Mouse (Mus musculus): ENCODE results near the gene Plcb2. TPM values are rescaled to one million over a fixed set of nuclear protein-coding genes. Genes with fewer than 3 reads are reported as not detected.
A peak's percentile ranks its signal among the peaks of the same experiment; 100 is the strongest.

Plcb2 gene
- total and polyA plus RNA-seq, 2 experiments from 2014 or later, result 0.63 to 2.4 TPM

- Histone ChIP-seq H3K27ac (ENCODE audit: low read depth, low read length) (no peak overlapping the region), H3K9ac (replicated peaks; ENCODE audit: low read length, poor library complexity, severe bottlenecking) (no peak overlapping the region), H3K4me2 (ENCODE audit: low read depth, low read length, poor library complexity, severe bottlenecking) (peak overlapping the region; percentile 52), H3K4me3 (ENCODE audit: low read depth, low read length) (peak overlapping the region; percentile 31; the same call in 1 of the 2 replicates), H3K36me3 (ENCODE audit: insufficient read depth, low read length) (no peaks in the 10 kb centered on the region), H3K27me3 (ENCODE audit: insufficient read depth, low read length) (no peaks in the 10 kb centered on the region), H3K4me1 (ENCODE audit: insufficient read depth, low read length) (peaks cover 5% of the 10 kb centered on the region), H3K9me3 (ENCODE audit: low read length) (no peaks in the 10 kb centered on the region)
- DNase-seq (ENCODE audit: low spot score), result no peak
- 85% methylated on average over 12 of the region's 12 CpGs for WGBS
- ATAC-seq (ENCODE audit: low FRiP score), result no peak
- TF ChIP-seq CTCF (IDR thresholded peaks at IDR 0.05), result no peak
Observed at GRCm38 (mm10) chr2:118659493-118659892, 68.7 kb downstream of the Plcb2 start.

- no peak overlapping the region for H3K9ac ChIP-seq (replicated peaks; ENCODE audit: low read length, poor library complexity, severe bottlenecking)
- TF ChIP-seq CTCF (IDR thresholded peaks at IDR 0.05), result no peak
- no peak overlapping the region for H3K4me3 ChIP-seq (ENCODE audit: low read depth, low read length)
- no peak overlapping the region for H3K27ac ChIP-seq (ENCODE audit: low read depth, low read length)
- no peak for DNase-seq (ENCODE audit: low spot score)
- ATAC-seq (ENCODE audit: low FRiP score), result no peak
- H3K9me3 ChIP-seq (ENCODE audit: low read length), result no peaks in the 10 kb centered on the region
- H3K4me2 ChIP-seq (ENCODE audit: low read depth, low read length, poor library complexity, severe bottlenecking), result no peak overlapping the region
- H3K36me3 ChIP-seq (ENCODE audit: insufficient read depth, low read length), result no peaks in the 10 kb centered on the region
- no peaks in the 10 kb centered on the region for H3K27me3 ChIP-seq (ENCODE audit: insufficient read depth, low read length)
- WGBS, result 72% methylated on average over 1 of the region's 1 CpGs
- H3K4me1 ChIP-seq (ENCODE audit: insufficient read depth, low read length), result peaks cover 1% of the 10 kb centered on the region; the same call in 1 of the 2 replicates
Observed at GRCm38 (mm10) chr2:118659077-118659476, 69.2 kb downstream of the Plcb2 start.

GRCm38 (mm10) chr2:118658457-118658856 lies 69.8 kb downstream of the Plcb2 start:
- H3K36me3 ChIP-seq (ENCODE audit: insufficient read depth, low read length), result no peaks in the 10 kb centered on the region
- 65% methylated on average over 4 of the region's 4 CpGs for WGBS
- no peak overlapping the region for H3K4me2 ChIP-seq (ENCODE audit: low read depth, low read length, poor library complexity, severe bottlenecking)
- no peak overlapping the region for H3K9ac ChIP-seq (replicated peaks; ENCODE audit: low read length, poor library complexity, severe bottlenecking)
- no peak for ATAC-seq (ENCODE audit: low FRiP score)
- no peak overlapping the region for H3K4me3 ChIP-seq (ENCODE audit: low read depth, low read length)
- no peak overlapping the region for H3K27ac ChIP-seq (ENCODE audit: low read depth, low read length)
- no peak for TF ChIP-seq CTCF (IDR thresholded peaks at IDR 0.05)
- no peaks in the 10 kb centered on the region for H3K9me3 ChIP-seq (ENCODE audit: low read length)
- no peaks in the 10 kb centered on the region for H3K27me3 ChIP-seq (ENCODE audit: insufficient read depth, low read length)
- no peak for DNase-seq (ENCODE audit: low spot score)
- no peaks in the 10 kb centered on the region; the same call in 1 of the 2 replicates for H3K4me1 ChIP-seq (ENCODE audit: insufficient read depth, low read length)

Other genes starting within 250 kb of the Plcb2 start
- 161 and 181 TPM in 2 replicates for gene Srp14, start 248.7 kb downstream of the Plcb2 start, total RNA-seq (2014; rRNA removed)
- 331 and 352 TPM in 2 replicates for gene Srp14, start 248.7 kb downstream of the Plcb2 start, polyA plus RNA-seq (2015; fragmentation: Nextera tagmentation; extraction: Ambion mirVana)
- gene Bmf, start 178.8 kb downstream of the Plcb2 start, total RNA-seq (2014; rRNA removed), result 6.8 and 9.8 TPM in 2 replicates
- gene Bmf, start 178.8 kb downstream of the Plcb2 start, polyA plus RNA-seq (2015; fragmentation: Nextera tagmentation; extraction: Ambion mirVana), result 0.99 and 1.1 TPM in 2 replicates
- gene Bub1b, start 130.2 kb downstream of the Plcb2 start, total RNA-seq (2014; rRNA removed), result 7.4 and 8.9 TPM in 2 replicates
- gene Bub1b, start 130.2 kb downstream of the Plcb2 start, polyA plus RNA-seq (2015; fragmentation: Nextera tagmentation; extraction: Ambion mirVana), result 3.0 and 4.2 TPM in 2 replicates
- gene Pak6, start 65.1 kb downstream of the Plcb2 start, total RNA-seq (2014; rRNA removed), result 107 and 120 TPM in 2 replicates
- gene Pak6, start 65.1 kb downstream of the Plcb2 start, polyA plus RNA-seq (2015; fragmentation: Nextera tagmentation; extraction: Ambion mirVana), result 65.5 and 66.1 TPM in 2 replicates
- 0.22 TPM in 1 of 2 replicates, not detected in the other for gene Ankrd63, start 24.5 kb downstream of the Plcb2 start, total RNA-seq (2014; rRNA removed)
- gene Ankrd63, start 24.5 kb downstream of the Plcb2 start, polyA plus RNA-seq (2015; fragmentation: Nextera tagmentation; extraction: Ambion mirVana), result 0.04 TPM in 1 of 2 replicates, not detected in the other
- 13.5 and 17.4 TPM in 2 replicates for gene Inafm2, start 17.3 kb upstream of the Plcb2 start, total RNA-seq (2014; rRNA removed)
- 12.6 and 13.3 TPM in 2 replicates for gene Inafm2, start 17.3 kb upstream of the Plcb2 start, polyA plus RNA-seq (2015; fragmentation: Nextera tagmentation; extraction: Ambion mirVana)
- gene Ccdc9b, start 34.2 kb upstream of the Plcb2 start, total RNA-seq (2014; rRNA removed), result 1.5 and 3.4 TPM in 2 replicates
- 0.74 and 0.79 TPM in 2 replicates for gene Ccdc9b, start 34.2 kb upstream of the Plcb2 start, polyA plus RNA-seq (2015; fragmentation: Nextera tagmentation; extraction: Ambion mirVana)
- gene Phgr1, start 44.3 kb upstream of the Plcb2 start, total RNA-seq (2014; rRNA removed), result not detected in 2 replicates
- not detected in 2 replicates for gene Phgr1, start 44.3 kb upstream of the Plcb2 start, polyA plus RNA-seq (2015; fragmentation: Nextera tagmentation; extraction: Ambion mirVana)
- gene Disp2, start 51.3 kb upstream of the Plcb2 start, total RNA-seq (2014; rRNA removed), result 180 and 201 TPM in 2 replicates
- gene Disp2, start 51.3 kb upstream of the Plcb2 start, polyA plus RNA-seq (2015; fragmentation: Nextera tagmentation; extraction: Ambion mirVana), result 68.7 and 72.6 TPM in 2 replicates
- 3.1 and 4.5 TPM in 2 replicates for gene Knstrn, start 85.6 kb upstream of the Plcb2 start, total RNA-seq (2014; rRNA removed)
- gene Knstrn, start 85.6 kb upstream of the Plcb2 start, polyA plus RNA-seq (2015; fragmentation: Nextera tagmentation; extraction: Ambion mirVana), result 5.6 and 6.6 TPM in 2 replicates
- 57.5 and 62.4 TPM in 2 replicates for gene Ivd, start 133.5 kb upstream of the Plcb2 start, total RNA-seq (2014; rRNA removed)
- 50.7 and 54.9 TPM in 2 replicates for gene Ivd, start 133.5 kb upstream of the Plcb2 start, polyA plus RNA-seq (2015; fragmentation: Nextera tagmentation; extraction: Ambion mirVana)
- gene Bahd1, start 171.9 kb upstream of the Plcb2 start, total RNA-seq (2014; rRNA removed), result 22.0 and 28.6 TPM in 2 replicates
- 6.1 and 6.6 TPM in 2 replicates for gene Bahd1, start 171.9 kb upstream of the Plcb2 start, polyA plus RNA-seq (2015; fragmentation: Nextera tagmentation; extraction: Ambion mirVana)
- gene Chst14, start 198.1 kb upstream of the Plcb2 start, total RNA-seq (2014; rRNA removed), result 4.9 TPM in 2 replicates
- 3.0 and 3.1 TPM in 2 replicates for gene Chst14, start 198.1 kb upstream of the Plcb2 start, polyA plus RNA-seq (2015; fragmentation: Nextera tagmentation; extraction: Ambion mirVana)